Mouse (Mus musculus) cortical plate, adult 2 months (tissue): ENCODE results near the gene Ppp5c. TPM values are rescaled to one million over a fixed set of nuclear protein-coding genes. Genes with fewer than 3 reads are reported as not detected.
A peak's percentile ranks its signal among the peaks of the same experiment; 100 is the strongest.

Experiments
- H3K27ac ChIP-seq: fragments of 200-500 bp; 2 replicates; pipeline ENCODE4 v1.5.1; 2012; ENCODE audit warnings: low read length, control low read depth, inconsistent platforms; ENCODE audit not compliant: insufficient read depth
- H3K4me1 ChIP-seq: fragments of 200-500 bp; 2 replicates; pipeline ENCODE4 v1.6.1; 2011; ENCODE audit warnings: low read length; ENCODE audit not compliant: control insufficient read depth, insufficient read depth
- H3K4me3 ChIP-seq: fragments of 200-500 bp; 2 replicates; pipeline ENCODE4 v1.5.1; 2011; ENCODE audit warnings: mild to moderate bottlenecking, low read length, control low read depth; ENCODE audit not compliant: insufficient read depth
- CTCF ChIP-seq: fragments of 200-500 bp; IDR thresholded peaks from 2 replicates; pipeline ENCODE4 v1.5.1; 2011; ENCODE audit warnings: mild to moderate bottlenecking, control low read depth, low read length; ENCODE audit not compliant: insufficient read depth; ENCODE audit errors: extremely low read depth
- POLR2A ChIP-seq: fragments of 200-500 bp; IDR thresholded peaks from 2 replicates; pipeline ENCODE4 v1.6.1; 2011; ENCODE audit warnings: mild to moderate bottlenecking, low read length, control low read depth; ENCODE audit not compliant: insufficient read depth; ENCODE audit errors: extremely low read depth
- polyA plus RNA-seq: library from polyadenylated mRNA; depleted of rRNA; stranded (reverse); fragments of >200 nt; gene quantifications from 2 replicates; pipeline ENCODE4 v1.2.3, GENCODE M21; 2012

Ppp5c gene
- polyA plus RNA-seq, 1 experiment = 268 TPM

DNA sequence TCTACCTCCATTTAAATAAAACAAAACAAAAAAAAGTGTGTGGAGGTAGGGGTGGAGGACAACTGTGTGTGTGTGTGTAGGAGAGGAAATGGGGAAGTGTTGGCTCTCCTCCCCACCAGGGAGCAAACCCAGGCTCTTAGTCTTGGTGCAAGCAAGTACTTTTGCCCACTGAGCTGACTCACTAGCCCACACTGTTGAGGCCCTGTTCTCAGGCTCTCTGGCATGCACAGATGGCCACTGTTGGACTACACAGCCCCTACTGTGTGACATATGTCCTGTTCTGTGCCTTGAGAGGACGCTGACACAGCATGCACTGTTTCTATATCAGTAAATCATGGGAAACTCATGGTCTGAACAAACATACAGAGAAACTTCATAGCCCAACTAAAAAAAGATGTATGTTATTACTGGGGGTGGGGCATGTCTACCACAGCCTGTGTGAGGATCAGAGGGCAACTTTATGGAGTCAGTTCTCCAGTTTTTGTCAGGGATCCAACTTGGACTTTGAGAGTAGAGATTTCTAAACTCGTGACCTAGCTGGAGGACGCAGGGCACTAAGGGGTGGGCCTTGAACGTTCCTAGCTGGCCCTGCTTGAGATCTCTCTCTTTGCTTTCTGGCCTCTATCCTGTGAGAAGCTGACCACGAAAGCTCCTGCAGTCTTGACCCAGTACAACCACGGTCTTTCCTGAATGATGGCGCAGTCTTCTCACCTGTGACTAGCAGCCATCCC lies 24.3 kb downstream of the Ppp5c start:
- Histone ChIP-seq H3K4me1 (no peaks in the 10 kb centered on the region), H3K4me3 (no peak overlapping the region), H3K27ac (no peak overlapping the region)
- TF ChIP-seq POLR2A (no peak), CTCF (no peak)

DNA sequence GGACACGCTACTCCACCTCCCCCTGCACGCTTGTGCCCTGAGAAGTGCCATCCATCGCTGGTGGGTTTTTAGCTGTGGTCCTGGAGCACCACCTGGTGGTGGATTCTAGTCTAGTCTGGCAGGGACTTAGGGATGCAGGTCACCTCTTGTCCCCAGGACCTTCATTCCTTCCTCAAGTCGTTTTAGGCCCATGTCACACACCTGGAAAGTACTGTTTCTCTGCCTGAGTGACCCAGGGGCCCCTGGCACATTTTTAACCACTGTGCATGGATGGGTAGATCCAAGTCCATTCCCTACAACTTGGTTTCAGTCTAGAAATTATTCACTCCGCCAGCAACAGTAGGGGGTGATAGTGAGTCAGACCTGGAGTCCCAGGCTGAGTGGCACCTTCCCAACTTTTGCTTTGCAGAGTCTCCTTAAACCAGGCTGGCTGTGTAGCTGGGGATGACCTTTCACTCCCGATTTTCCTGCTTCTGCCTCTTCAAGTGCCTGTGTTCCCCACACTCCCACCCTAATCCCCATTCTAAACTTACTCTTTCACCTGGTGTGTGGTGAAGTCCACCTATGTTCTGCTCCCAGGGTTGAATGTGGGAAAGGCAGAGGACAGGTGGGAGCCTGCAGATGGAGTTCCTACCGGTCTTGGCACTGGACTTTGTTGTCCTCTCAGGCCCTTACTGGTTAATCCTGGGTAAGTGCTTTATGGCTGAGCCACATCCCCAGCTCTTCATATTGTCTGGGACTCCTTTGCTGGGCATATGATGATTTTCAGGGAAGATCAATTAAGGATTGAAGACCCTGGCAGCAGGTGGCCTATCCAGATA lies 25.1 kb downstream of the Ppp5c start:
- H3K4me3 ChIP-seq = no peak overlapping the region
- H3K4me1 ChIP-seq = no peaks in the 10 kb centered on the region
- no peak overlapping the region for H3K27ac ChIP-seq
- TF ChIP-seq CTCF (peak; percentile 95), POLR2A (no peak)

DNA sequence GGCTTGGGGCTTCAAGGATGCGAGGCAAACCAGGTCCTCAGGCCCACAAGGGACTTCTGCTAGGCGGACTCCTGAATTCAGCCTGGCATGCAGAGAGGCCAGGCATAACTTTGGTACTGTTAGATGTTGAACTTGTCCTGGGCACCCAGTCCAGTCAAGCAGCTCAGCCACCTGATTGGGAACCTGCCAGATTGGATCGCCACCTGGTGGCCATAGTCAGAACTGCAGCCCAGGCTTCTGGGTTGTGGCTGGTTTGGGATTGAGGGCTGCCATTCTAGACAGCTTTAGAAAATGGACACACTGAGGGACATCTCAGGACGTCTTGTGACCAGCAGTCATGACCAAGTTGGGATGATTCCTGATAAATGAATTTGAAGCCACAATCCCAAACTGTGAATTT lies 28.1 kb downstream of the Ppp5c start:
- H3K4me3 ChIP-seq = no peak overlapping the region
- H3K27ac ChIP-seq = no peak overlapping the region
- peak; percentile 92 for TF ChIP-seq CTCF
- TF ChIP-seq POLR2A = no peak
- no peaks in the 10 kb centered on the region for H3K4me1 ChIP-seq

DNA sequence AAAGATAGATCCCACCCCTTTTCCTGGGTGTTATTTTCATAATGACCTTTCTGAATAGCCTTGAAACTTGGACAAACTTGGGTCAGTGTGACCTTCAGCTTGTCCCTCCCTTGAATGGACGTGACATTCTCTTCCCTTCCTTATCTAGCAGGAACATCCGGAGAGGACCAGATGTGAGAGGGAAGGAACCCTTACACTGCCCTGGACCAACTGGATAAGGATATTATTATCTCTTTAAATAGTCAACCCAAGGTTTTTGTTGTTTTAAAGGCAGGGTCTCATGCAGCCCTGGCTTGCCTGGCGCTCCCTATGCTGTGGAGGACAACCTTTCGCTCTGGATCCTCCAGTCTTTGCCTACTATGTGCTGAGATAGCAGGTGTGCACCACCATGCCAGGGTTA lies 28.5 kb downstream of the Ppp5c start:
- H3K4me1 ChIP-seq = no peaks in the 10 kb centered on the region
- H3K27ac ChIP-seq = no peak overlapping the region
- TF ChIP-seq POLR2A (no peak), CTCF (no peak)
- no peak overlapping the region for H3K4me3 ChIP-seq

DNA sequence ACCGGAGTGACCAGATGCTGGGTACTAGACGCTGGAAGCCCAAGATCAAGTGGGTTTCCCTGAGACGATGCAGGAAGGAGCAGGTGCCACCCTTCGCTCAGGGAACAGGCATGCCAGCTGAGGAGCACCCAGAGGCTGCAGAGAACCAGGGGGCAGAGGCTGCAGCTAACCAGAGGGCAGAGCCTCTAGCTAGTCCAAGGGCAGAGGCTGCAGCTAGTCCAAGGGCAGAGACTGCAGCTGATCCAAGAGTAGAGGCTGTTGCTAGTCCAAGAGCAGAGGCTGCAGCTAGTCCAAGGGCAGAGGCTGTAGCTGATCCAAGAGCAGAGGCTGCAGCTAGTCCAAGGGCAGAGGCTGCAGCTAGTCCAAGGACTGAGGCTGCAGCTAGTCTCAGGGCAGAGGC lies 32.4 kb downstream of the Ppp5c start:
- Histone ChIP-seq H3K4me1 (no peaks in the 10 kb centered on the region), H3K4me3 (no peak overlapping the region), H3K27ac (no peak overlapping the region)
- TF ChIP-seq POLR2A = no peak

DNA sequence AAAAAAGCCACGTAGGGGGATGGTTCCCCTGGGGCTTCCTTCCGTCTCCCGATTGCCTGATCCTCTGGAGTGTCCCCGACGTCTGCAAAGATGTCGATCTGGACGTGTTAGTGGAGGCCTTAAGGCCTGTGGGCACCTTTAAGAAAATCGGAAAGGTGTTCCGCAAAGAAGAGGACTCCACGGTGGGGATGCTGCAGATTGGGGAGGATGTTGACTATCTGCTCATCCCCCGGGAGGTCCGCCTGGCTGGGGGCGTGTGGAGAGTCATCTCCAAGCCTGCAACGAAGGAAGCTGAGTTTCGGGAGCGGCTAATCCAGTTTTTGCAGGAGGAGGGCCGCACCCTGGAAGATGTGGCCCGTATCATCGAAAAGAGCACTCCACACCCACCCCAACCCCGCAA lies 33.3 kb downstream of the Ppp5c start:
- Histone ChIP-seq H3K4me1 (no peaks in the 10 kb centered on the region), H3K27ac (no peak overlapping the region), H3K4me3 (peak overlapping the region; percentile 28; the same call in 1 of the 2 replicates)
- TF ChIP-seq CTCF (no peak), POLR2A (no peak)

DNA sequence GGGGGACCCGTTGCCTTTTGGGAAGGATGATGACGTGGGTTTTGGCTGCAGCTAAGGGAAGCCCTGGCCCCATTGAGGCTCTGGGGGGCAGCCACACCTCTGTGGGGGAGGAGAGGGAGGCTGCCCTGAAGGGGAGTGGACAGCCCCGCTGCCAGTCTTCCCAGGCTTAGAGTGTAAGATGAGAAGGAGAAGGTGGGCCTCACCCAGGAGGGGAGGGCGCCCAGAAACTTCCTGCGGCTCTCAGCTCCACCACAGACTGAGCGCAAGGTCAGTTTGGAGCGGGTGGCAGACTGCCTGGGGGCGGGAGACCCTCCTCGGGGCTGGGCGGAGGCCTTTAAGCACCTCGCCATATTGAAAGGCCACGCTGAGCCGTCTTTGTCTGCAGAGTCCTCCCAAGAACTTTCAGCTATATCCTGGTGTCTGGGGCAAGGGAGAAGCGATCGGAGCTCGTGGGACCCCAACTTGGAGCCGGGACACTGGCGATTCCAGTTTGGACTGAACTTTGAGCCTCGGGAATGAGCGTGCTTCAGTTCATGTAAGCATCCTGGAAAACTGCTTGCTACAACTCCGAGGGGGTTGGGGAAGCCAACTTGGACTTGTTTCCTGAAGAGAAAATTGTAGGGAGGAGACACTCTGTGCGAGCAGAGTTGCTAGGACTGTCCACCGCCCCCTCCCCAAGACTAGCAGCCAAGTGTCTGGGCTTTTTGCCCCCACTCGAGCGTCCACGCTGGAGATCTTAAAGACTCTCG lies 33.9 kb downstream of the Ppp5c start:
- TF ChIP-seq POLR2A = 0 out of 2 replicates have a peak, but pooled peaks have one; percentile 16
- TF ChIP-seq CTCF = no peak
- Histone ChIP-seq H3K4me1 (no peaks in the 10 kb centered on the region), H3K4me3 (peak overlapping the region; percentile 28), H3K27ac (no peak overlapping the region)

DNA sequence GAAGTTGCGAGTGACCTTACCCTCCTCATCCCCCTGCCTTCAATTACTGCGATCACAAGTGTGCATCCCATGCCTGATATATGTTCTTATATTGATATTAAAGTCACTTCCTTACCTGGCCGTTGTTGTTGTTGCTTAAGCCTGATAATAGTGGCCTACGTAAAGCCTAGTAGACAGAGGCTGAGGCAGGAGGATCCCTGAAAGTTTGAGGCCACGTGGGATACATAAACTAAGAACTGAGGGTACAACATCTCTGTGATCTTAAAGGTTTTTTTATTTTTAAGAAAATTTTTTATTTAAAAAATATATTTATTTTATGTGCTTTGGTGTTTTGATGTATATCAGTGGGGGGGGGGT lies 35.3 kb downstream of the Ppp5c start, which contains the start of gene Ccdc8:
Gene Ccdc8 (plus strand): TSS at position 258 of the 357 bp plus-strand sequence.
- no peak for TF ChIP-seq POLR2A
- TF ChIP-seq CTCF = no peak
- peaks cover 2% of the 10 kb centered on the region; the same call in 1 of the 2 replicates for H3K4me1 ChIP-seq
- H3K27ac ChIP-seq = no peak within 1 kb of the TSS
- H3K4me3 ChIP-seq = no peak within 1 kb of the TSS

DNA sequence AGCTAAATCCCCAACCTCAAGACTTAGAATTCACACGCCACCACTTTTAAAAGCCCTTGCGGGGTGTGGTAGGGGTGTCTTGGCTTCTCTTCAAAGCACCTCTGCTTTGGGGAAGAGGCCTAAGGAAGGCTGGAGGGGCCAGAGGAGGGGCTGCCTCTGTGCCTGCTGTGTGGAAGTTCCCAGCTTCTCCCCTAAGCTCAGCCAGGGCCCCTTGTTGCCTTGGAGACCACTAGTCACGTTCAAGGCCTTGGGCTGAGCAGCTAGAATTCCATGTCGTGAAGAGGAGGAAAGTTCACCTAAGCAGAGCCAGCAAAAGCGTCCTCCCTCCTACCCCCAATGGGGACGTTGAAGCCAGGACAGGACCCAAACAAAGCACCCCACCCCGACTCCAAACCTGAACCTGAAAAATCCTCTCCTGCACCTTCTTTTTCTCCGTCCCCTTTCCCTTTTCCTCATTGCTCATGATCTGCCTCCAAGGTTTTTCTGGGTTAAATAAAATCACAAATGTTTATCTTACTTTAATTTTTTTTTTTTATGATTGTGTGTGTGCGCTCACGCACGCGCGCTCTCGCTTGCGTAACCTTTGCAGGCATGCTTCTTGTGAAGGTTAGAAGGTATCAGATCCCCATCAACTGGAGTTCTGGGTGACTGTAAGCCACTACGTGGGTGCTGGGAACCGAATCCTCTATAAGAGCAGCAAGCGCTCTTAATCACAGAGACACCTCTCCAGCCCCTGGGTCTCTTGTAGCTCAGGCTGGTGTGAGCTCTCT lies 35.9 kb downstream of the Ppp5c start:
- no peak for TF ChIP-seq CTCF
- no peak for TF ChIP-seq POLR2A
- peaks cover 5% of the 10 kb centered on the region for H3K4me1 ChIP-seq
- no peak overlapping the region for H3K4me3 ChIP-seq
- H3K27ac ChIP-seq = no peak overlapping the region
